Mouse (Mus musculus) frontal cortex, postnatal 14 days (tissue): ENCODE data around the gene Ccdc96.

ENCODE experiments used
- DNase-seq, 2 experiments: peaks; one replicate each; pipeline ENCODE4 v3.0.0; 2022; ENCODE audit warnings: low spot score in 2 of 2

Ccdc96 gene

DNA sequence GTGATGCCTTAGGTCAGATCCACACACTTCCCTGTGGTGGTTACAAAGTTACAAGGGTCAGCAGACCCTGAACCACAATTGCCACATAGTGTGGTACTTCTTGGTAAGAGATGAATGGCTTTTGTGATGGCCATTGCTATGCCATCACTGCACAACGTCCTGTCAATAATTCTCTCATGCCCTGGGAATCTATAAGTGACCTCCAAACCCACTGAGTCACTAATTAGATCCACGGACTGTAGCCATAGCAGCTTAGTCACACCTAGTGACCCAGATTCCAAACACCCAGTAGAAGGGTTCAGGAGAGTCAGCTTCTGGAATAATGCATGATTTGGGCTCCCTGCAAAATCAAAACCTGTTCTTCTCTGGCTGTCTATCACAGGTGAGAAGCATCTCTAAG lies 40.8 kb downstream of the Ccdc96 start:
- no peak for DNase-seq

DNA sequence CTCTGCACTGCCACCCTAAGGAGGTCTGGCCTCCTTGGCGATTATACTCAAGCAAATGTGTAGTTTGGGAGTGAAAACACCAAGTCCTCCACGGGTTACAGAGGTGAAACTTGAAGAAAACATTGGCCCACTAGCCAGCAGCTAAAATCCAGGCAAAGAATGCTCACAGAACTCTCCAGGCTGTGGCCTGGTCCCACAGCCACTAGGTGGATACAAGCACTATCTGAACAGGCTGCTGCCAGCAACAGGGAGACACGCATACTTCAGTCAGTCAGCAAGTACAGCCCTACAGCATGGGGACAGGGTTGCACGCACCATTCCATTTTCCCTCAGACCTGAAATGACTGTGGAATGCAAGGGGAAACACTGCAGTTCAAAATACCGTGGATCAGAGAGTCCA lies 41.9 kb downstream of the Ccdc96 start:
- no peak for DNase-seq

DNA sequence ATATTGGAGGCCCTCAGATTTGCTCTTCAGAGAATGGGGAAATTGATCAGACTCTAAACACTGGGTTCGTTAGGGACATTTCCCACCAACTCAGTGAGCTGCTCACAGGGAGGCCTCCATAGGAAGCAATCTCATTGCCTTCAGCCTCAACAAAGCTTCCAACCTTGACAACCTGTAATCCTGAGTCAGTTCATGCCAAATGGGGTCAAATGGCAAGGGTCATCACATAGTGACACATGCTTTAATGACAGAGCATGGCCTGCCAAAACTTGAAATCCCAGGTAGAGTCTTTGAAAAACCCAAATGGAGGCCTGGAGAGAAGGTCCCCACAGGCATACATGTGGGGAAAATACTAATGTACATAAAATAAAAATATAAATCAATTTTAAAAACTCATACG lies 42.5 kb downstream of the Ccdc96 start:
- DNase-seq = no peak

DNA sequence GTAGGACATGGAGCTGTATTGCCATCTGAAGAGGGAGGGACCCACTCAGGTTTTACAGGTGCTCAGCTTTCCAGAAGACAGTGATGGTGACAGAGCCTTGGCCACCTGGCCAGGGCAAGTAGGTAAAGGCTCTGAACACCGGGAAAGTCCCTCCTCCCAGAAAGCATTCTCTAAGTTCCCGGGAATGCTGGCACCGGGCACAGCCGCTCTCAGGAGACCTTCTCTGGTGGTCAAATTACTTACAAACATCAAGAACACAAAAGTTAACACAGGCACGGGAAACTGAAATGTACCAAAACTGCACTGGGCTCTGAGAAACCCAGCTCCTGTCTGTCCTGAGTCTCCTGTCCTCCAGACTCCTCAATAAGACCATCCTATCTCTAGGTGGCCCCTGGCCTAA lies 45.3 kb downstream of the Ccdc96 start:
- no peak for DNase-seq

DNA sequence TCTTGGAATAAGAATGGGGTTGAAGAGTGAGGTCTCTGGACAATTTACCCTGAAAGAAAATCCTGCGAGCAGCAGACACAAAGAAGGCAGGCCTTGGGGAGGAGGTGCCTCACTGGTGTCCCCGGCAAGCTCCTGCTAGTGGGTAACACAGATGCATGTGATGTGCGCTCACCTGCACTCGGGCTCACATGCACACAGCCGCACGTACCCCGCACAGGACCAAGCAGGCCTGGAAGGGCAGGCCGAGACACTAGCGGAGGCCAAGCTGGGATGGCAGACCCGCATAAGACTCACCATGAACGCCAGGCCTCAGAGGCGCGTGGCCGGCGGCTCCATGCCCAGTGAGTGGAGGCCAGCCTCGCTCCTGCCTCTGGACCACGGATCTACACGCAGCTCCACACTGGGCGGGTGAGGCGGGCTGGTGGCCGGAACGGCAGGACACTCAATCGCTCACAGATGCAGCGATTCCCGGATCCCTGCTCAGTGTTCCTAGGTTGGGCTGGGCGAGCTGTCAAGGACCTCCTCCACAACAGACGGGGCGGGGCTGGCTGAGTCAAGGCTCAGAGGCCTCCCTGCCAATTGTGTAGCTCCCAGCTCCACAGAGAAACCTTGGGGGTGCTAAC lies 45.9 kb downstream of the Ccdc96 start:
- peak; percentile 85 to 89 for DNase-seq

DNA sequence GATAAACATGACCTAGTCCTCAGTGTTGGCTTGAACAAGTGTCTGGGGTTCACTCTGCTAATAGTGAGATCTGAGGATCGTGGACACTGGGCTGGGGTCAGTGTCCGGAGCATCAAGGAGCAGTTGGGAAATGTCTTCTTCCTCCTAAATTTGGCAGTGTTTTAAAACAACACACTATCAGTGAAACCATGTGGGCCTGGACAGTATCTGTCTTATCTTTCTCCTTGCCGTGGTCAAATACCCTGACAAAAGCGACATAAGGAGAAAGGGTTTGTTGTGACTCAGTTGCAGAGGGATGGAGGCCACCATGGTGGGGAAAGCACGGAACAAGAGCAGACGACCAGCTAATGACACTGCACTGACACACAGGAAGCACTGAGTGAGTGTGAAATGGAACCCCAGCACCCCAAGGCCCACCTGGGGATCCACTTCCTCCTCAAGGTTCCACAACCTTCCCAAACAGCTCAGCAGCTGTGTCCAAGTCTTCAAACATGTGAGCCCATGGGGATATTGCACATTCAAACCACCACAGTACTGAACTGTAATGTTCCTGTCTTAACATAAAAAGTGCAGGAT lies 50.2 kb downstream of the Ccdc96 start:
- no peak for DNase-seq

DNA sequence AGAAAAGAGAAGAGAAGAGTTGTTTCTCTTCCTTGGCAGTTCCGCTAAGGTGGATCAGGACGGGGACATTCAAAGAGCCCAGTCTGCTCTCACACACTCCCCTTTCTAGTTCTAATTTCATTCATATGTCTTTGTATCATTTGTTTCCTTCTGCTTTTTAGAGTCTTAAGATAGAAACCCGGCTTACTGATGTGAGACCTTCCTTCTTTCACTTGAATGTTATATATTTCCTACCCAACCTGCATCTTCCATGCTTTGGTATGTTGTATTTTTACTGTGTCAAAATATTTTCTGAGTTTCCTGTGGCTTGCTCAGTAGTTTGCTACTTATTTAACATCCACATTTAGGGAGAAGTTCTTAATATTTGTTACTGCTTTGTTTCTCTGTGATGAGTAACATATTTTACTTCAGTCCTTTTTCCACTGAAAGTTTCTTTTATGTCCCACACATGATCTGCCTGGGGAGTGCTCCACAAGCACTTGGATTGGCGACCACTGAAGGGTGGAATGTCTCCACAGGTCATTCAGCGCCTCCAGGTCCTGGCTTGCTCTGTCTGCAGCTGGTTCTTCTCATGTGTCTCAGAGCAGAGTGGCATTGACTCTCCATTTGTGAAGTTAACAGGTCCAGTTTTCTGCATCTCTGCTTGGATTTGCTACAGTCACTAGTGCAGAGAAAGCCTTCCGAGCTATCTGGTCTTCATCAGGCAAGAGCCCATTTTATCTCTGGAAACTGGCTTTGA lies 51.2 kb downstream of the Ccdc96 start:
- DNase-seq = no peak

DNA sequence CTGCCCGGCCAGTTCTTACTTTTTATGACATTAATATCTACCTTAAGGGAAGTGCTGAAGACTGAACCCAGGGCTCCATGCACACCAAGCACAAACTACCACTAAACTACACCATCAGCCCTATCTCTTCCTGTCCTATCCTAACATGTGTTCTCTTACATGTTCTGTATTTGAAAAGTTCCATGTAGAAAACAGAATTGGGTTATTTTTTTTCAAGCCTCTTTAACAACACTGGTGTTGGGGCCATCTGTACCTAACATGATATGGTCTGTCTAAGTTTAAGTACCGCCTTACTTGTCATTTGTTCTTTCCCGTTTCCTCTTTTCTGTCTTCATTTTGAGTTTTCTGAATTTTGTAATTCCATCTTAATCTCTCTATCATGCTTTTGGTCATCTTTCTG lies 52.0 kb downstream of the Ccdc96 start:
- DNase-seq = no peak
